Mouse (Mus musculus): ENCODE measurements around the gene Pkd2.

DNA sequence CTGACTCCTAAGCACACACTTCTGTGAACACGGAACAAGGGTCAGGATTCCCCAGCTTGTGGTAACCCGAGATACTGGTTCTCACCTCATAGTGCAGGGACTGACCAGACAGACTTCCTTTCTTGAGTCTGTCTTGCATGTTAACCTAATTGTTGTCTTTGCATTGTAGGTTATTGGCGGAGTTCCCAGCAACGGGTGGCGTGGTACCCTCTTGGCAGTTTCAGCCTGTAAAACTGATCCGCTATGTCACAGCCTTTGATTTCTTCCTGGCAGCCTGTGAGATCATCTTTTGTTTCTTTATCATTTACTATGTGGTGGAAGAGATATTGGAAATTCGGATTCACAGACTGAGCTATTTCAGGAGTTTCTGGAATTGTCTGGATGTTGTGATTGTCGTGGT, 23.6 kb downstream of the Pkd2 start:
- TF ChIP-seq CHD2 (IDR thresholded peaks at IDR 0.05; ENCODE audit: low read length) (no peak), CTCF (IDR thresholded peaks at IDR 0.05 in 2 of 3, conservative IDR thresholded peaks at IDR 0.05 in 1 of 3; ENCODE audit: control insufficient read depth in 1 of 3, insufficient read depth in 1 of 3, low read depth in 2 of 3, low read length in 3 of 3, poor library complexity in 1 of 3, severe bottlenecking in 1 of 3) (no peak), TAL1 (IDR thresholded peaks at IDR 0.05; ENCODE audit: low read length) (no peak), TCF12 (IDR thresholded peaks at IDR 0.05; ENCODE audit: low read depth, low read length) (no peak), MYB (IDR thresholded peaks at IDR 0.05; ENCODE audit: low read depth, low read length) (no peak)
